Mouse (Mus musculus): Measurements from ENCODE around the gene Hap1. TPM values are rescaled to one million over a fixed set of nuclear protein-coding genes. Genes with fewer than 3 reads are reported as not detected.

The Hap1 gene
- polyA plus RNA-seq, 1 experiment, result 0.06 TPM

GRCm38 (mm10) chr11:100378446-100378845 lies 22.5 kb upstream of the Hap1 start:
- peaks cover 15% of the 10 kb centered on the region for H3K4me1 ChIP-seq
- peaks cover 10% of the 10 kb centered on the region for H3K36me3 ChIP-seq (replicated peaks; ENCODE audit: low read length)
- TF ChIP-seq FLI1 (IDR thresholded peaks at IDR 0.05; ENCODE audit: low read length), result no peak
- no peak for TF ChIP-seq GATA1 (IDR thresholded peaks at IDR 0.05; ENCODE audit: borderline replicate concordance, low read length)
- H3K4me3 ChIP-seq (replicated peaks), result no peak overlapping the region
- H3K27me3 ChIP-seq (replicated peaks), result peaks cover 34% of the 10 kb centered on the region
- H3K9me3 ChIP-seq, result no peaks in the 10 kb centered on the region

GRCm38 (mm10) chr11:100377989-100378388 lies 22.1 kb upstream of the Hap1 start:
- H3K4me1 ChIP-seq, result peaks cover 14% of the 10 kb centered on the region
- peaks cover 30% of the 10 kb centered on the region for H3K27me3 ChIP-seq (replicated peaks)
- H3K9me3 ChIP-seq, result no peaks in the 10 kb centered on the region
- no peak for TF ChIP-seq GATA1 (IDR thresholded peaks at IDR 0.05; ENCODE audit: borderline replicate concordance, low read length)
- no peak for TF ChIP-seq FLI1 (IDR thresholded peaks at IDR 0.05; ENCODE audit: low read length)
- peaks cover 10% of the 10 kb centered on the region for H3K36me3 ChIP-seq (replicated peaks; ENCODE audit: low read length)
- H3K4me3 ChIP-seq (replicated peaks), result no peak overlapping the region

GRCm38 (mm10) chr11:100376746-100377389 lies 20.9 kb upstream of the Hap1 start:
- TF ChIP-seq GATA1 (IDR thresholded peaks at IDR 0.05; ENCODE audit: borderline replicate concordance, low read length) (no peak), FLI1 (IDR thresholded peaks at IDR 0.05; ENCODE audit: low read length) (no peak)
- peaks cover 10% of the 10 kb centered on the region for H3K36me3 ChIP-seq (replicated peaks; ENCODE audit: low read length)

GRCm38 (mm10) chr11:100376005-100376404 lies 20.1 kb upstream of the Hap1 start:
- Histone ChIP-seq H3K36me3 (replicated peaks; ENCODE audit: low read length) (peaks cover 10% of the 10 kb centered on the region), H3K9me3 (no peaks in the 10 kb centered on the region), H3K4me1 (peaks cover 14% of the 10 kb centered on the region), H3K4me3 (replicated peaks) (no peak overlapping the region), H3K27me3 (replicated peaks) (peaks cover 28% of the 10 kb centered on the region)
- TF ChIP-seq GATA1 (IDR thresholded peaks at IDR 0.05; ENCODE audit: borderline replicate concordance, low read length) (no peak), FLI1 (IDR thresholded peaks at IDR 0.05; ENCODE audit: low read length) (no peak)

More at GRCm38 (mm10) chr11:100376746-100377389, 20.9 kb upstream of the Hap1 start:
- Histone ChIP-seq H3K4me1 (peaks cover 11% of the 10 kb centered on the region), H3K27me3 (replicated peaks) (peaks cover 32% of the 10 kb centered on the region), H3K4me3 (replicated peaks) (no peak overlapping the region), H3K9me3 (no peaks in the 10 kb centered on the region)

- Histone ChIP-seq H3K9me3 (no peaks in the 10 kb centered on the region), H3K27me3 (replicated peaks) (peaks cover 29% of the 10 kb centered on the region), H3K4me1 (peaks cover 16% of the 10 kb centered on the region), H3K4me3 (replicated peaks) (no peak overlapping the region), H3K36me3 (replicated peaks; ENCODE audit: low read length) (peaks cover 10% of the 10 kb centered on the region)
- TF ChIP-seq FLI1 (IDR thresholded peaks at IDR 0.05; ENCODE audit: low read length) (no peak), GATA1 (IDR thresholded peaks at IDR 0.05; ENCODE audit: borderline replicate concordance, low read length) (no peak)
Observed at GRCm38 (mm10) chr11:100375127-100375526, 19.2 kb upstream of the Hap1 start.

GRCm38 (mm10) chr11:100371981-100372558 lies 16.1 kb upstream of the Hap1 start:
- H3K4me1 ChIP-seq, result peaks cover 30% of the 10 kb centered on the region
- peaks cover 7% of the 10 kb centered on the region for H3K36me3 ChIP-seq (replicated peaks; ENCODE audit: low read length)
- no peak overlapping the region for H3K4me3 ChIP-seq (replicated peaks)
- peaks cover 36% of the 10 kb centered on the region for H3K27me3 ChIP-seq (replicated peaks)
- no peaks in the 10 kb centered on the region for H3K9me3 ChIP-seq
- TF ChIP-seq GATA1 (IDR thresholded peaks at IDR 0.05; ENCODE audit: borderline replicate concordance, low read length) (no peak), FLI1 (IDR thresholded peaks at IDR 0.05; ENCODE audit: low read length) (no peak)

GRCm38 (mm10) chr11:100369822-100370221 lies 13.9 kb upstream of the Hap1 start:
- Histone ChIP-seq H3K9me3 (no peaks in the 10 kb centered on the region), H3K4me1 (peaks cover 36% of the 10 kb centered on the region), H3K4me3 (replicated peaks) (no peak overlapping the region), H3K27me3 (replicated peaks) (peaks cover 42% of the 10 kb centered on the region), H3K36me3 (replicated peaks; ENCODE audit: low read length) (peaks cover 4% of the 10 kb centered on the region)
- TF ChIP-seq GATA1 (IDR thresholded peaks at IDR 0.05; ENCODE audit: borderline replicate concordance, low read length) (no peak), FLI1 (IDR thresholded peaks at IDR 0.05; ENCODE audit: low read length) (no peak)

GRCm38 (mm10) chr11:100369145-100369544 lies 13.2 kb upstream of the Hap1 start:
- Histone ChIP-seq H3K9me3 (no peaks in the 10 kb centered on the region), H3K4me3 (replicated peaks) (no peak overlapping the region), H3K4me1 (peaks cover 34% of the 10 kb centered on the region), H3K36me3 (replicated peaks; ENCODE audit: low read length) (peaks cover 2% of the 10 kb centered on the region), H3K27me3 (replicated peaks) (peaks cover 46% of the 10 kb centered on the region)
- TF ChIP-seq FLI1 (IDR thresholded peaks at IDR 0.05; ENCODE audit: low read length) (no peak), GATA1 (IDR thresholded peaks at IDR 0.05; ENCODE audit: borderline replicate concordance, low read length) (no peak)

GRCm38 (mm10) chr11:100362979-100363562 lies 7.1 kb upstream of the Hap1 start:
- TF ChIP-seq FLI1 (IDR thresholded peaks at IDR 0.05; ENCODE audit: low read length) (no peak), GATA1 (IDR thresholded peaks at IDR 0.05; ENCODE audit: borderline replicate concordance, low read length) (no peak)
- peaks cover 64% of the 10 kb centered on the region for H3K27me3 ChIP-seq (replicated peaks)
- no peaks in the 10 kb centered on the region for H3K36me3 ChIP-seq (replicated peaks; ENCODE audit: low read length)
- no peak overlapping the region for H3K4me3 ChIP-seq (replicated peaks)
- no peaks in the 10 kb centered on the region for H3K9me3 ChIP-seq
- peaks cover 16% of the 10 kb centered on the region for H3K4me1 ChIP-seq

All from megakaryocyte, embryonic 14.5 days (primary cell).